Mouse (Mus musculus): ENCODE measurements around the gene Syt13.
A peak's percentile ranks its signal among the peaks of the same experiment; 100 is the strongest.

The Syt13 gene

DNA sequence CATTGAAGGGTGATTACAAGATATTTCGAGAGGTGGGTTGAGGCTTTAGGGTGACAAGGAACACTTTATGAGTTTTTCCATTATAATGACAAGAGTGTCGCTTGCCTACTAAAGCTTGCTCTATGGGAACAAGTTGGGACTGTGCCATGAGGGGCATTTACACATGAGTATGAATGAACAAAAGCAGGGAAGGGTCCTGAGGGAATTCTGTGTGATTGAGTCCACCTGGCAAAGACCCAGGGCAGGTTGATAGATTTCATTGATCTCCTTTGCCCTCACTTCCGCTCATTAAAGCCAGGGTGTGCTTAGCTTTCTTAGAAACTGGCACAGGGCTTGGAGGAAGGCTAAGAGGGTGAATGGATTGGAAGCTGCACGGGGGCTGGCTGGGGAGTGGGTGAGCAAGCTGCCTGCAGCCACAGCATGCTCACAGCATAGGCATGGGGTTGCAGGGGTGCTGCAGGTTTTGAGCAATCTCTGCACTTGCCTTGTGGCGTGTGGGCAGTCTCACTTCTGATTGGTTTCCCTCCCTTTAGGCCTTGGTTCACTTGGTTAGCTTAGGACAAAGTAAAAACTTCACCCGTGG lies 9.9 kb downstream of the Syt13 start:
- no peak for DNase-seq (ENCODE audit: low spot score in 2 of 2)

DNA sequence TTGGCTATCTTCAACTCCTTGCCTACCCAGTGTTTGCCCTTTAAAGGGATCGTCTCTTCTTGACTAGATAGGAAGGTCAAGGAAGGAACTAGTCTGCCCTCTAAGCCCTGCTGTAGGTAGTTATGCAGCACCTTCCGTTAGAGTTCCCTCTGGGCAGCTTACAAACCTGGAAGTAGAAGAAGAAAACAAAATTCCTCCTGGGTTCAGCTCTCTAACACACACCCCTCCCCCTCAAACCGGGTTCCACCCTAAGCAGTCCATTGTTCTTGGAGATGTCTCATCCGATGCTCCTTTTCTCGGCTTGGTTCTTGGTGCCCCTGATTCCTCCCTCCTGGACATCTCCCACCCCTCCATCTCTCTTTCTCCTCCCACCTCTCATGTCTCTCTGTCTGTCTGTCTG lies 14.8 kb downstream of the Syt13 start:
- no peak for DNase-seq (ENCODE audit: low spot score in 2 of 2)

DNA sequence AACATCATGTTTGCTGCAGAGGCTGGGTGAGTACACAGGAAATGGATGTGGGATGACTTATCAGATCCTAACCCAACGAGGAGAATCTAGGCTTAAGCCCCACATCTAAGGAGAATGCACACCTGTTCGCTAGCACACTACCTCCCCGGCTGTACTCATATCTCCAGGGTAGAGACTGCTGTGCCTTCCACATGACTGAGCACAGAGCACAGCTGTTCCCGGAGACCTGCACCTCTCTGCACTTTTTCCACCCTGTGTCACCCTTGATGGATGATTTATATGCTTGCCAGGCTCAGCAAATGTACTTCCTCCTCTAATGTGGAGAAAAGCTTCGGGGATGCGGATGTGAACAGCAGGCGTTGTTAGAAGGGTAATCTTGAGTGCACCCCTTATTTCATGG lies 16.2 kb downstream of the Syt13 start:
- no peak for DNase-seq (ENCODE audit: low spot score in 2 of 2)

DNA sequence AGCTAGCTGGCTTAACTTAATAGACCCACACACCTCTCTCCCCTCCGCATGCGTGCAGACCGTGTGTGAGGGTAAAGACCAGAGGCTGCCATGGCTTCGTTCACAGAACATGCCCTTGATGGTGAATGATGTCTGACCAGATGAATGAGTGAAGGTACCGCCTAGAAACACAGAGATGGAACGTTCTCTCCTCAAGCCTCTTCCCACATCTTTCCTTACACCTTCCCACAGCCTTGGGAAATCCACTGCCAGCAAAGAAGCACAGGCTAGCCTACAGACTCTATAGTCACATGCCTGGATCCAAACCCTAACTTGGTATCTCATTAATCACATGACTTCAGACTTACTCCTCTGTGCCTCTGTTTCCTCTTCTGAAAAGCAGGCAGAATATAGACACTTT lies 18.5 kb downstream of the Syt13 start:
- no peak for DNase-seq (ENCODE audit: low spot score in 2 of 2)

DNA sequence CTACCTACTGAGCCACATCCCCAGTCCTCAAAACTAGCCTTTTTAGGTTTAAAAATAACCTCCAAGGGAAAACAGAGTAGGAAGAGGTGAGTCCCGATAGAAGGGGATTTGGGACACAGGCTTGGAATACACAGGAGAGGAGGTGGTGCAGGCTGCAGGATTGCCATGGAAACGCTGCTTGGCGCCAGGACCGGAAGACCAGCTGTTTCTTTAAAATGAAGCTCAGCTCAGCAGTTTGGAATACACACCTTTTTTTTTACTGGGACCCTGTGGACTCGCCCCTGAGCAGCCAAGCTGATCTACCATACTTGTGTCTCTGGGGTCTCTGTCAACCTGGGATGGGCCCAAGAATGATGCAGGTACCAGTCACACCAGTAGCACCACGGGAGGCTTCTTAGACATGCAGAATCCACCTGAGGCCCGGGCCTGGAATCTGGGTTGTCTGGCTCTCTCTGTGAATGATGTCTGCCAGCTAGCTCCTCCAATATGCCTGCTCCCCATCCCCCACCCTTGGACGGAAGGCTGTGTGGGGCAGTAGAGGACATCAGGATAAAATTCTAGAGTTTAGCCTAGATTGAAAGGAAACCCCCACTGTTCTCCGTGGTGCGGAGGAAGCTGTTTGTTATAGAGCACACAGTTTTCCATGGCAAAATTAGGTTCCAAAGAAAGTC lies 19.5 kb downstream of the Syt13 start:
- no peak for DNase-seq (ENCODE audit: low spot score in 2 of 2)

DNA sequence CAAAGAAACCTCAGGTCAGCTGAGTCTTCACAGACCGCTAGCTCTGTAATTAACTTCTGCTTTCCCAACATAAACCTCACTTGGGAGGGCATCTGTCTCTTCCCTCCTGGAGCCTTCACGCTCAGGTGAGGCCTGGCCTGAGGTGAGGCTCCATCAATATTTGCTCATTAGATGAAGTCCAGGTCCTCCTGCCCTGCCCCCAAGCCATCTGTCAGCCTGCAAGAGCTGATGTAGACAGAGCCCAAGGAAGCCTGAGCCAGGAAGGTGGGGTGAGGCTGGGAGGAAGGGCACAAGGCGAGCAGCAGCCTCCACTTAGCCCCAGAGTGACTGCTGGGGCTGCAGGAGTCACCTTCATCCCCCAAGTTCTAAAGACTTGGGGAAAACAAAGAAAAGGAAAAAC lies 20.6 kb downstream of the Syt13 start:
- DNase-seq (ENCODE audit: low spot score in 2 of 2), result no peak

DNA sequence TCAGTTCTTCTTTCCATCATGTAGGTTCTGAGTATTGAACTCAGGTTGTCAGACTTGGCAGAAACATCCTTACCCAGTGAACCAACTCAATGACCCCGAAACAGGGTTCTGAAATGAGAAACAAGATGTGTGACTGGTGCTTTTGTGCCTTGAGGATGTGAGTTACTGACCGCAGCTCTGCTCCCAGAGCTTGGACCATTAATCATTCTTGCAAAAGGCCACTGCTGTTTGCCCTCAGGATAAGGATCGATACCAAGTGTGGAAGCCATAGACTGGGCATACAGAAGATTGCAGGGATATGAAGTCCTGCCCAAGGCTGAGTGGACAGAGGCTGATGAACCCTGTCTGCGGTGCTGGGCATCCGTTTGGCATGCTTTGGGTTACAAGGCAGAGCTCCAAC lies 23.2 kb downstream of the Syt13 start:
- DNase-seq (ENCODE audit: low spot score in 2 of 2), result no peak

DNA sequence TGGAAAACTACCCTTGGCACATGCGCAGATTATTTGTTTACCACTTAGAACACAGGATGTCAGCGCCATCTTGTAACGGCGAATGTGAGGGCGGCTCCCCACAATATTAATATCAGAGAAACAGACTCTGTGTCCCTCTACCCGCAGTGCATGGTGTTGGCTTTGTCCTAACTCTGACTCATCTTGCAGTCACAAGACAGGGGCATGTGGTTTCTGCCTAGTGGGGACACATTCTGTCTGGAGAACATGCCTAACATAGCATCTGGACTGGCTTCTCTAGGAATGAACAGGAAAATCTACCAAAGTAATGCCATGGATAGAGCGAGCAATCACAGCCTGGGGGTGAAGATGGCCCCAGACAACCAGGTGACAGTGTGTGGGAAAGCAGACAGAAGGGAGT lies 23.9 kb downstream of the Syt13 start:
- DNase-seq (ENCODE audit: low spot score in 2 of 2), result no peak

DNA sequence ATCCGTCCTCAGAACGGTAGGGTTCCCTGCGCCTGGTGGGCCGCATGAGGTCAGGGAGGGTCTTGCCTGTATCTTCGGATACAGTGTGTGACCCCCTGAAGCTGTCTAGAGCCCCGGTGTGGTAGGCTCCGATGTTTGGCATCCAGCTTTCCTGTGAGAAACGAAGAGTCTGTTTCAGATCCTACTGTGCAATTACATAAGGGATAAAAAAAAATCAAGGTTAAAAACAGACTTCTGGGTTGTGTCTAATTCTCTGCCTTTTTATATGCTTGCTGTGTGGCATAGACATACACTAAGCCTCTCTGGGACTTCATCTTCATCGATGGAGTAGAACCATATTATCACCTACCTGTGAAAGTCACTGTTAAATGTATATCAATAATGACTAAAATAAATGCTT lies 26.1 kb downstream of the Syt13 start:
- DNase-seq (ENCODE audit: low spot score in 2 of 2), result no peak

DNA sequence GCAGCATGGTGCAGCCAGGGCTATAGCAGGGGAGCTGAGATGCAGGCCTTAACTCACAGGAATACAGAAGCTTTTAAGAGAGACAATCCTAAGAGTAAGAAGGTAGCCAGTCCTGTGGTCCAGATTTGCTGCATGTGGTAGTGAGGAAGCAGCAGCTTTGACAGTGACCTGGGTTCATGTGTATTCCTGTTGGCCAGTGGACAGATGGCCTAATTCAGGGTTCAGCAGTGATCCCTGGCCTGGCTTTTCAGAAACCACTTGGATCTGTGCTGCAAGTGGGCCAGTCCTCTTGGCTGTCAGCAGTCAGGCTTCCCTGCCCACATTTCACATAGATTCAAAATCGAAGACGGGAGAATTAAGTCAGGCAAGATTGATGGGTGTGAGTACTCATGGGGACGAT lies 26.6 kb downstream of the Syt13 start:
- DNase-seq (ENCODE audit: low spot score in 2 of 2), result no peak

DNA sequence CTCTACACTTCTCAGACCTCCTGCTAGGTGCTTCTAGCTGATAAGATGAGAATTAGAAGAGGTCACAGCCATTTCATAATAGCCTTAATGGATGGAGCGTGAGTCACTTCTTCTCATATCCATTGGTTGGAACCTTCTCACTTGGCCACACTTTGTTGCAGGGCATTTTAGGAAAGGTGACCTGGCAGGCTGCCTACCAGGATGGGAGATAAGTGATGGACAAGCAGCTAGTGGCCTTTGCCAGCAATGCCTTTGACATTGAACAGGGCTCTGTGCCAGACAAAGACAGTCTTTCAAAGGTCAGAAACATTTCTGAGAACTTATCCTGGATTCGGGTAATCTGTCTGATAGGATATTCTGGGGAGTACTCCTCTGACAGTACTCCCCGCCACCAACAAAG lies 28.5 kb downstream of the Syt13 start:
- DNase-seq (ENCODE audit: low spot score in 2 of 2), result no peak

DNA sequence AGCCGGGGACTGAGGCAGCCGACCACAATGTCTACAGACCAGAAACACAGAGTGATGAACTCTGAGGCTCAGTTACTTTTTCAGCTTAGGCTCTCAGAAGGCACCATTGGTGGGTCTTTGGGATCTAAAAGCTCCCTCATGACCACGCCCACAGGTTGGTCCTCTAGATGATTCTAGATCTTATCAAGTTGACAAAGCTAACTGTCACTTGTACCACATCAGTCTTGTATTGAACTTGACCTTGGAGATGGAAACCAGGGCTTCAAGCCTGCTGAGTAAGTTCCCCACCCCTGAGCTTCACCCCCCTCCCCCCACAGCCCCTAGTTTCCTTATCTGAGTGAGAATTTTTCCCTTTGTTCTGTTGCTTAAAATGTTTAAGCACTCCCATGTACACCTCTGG lies 29.5 kb downstream of the Syt13 start:
- no peak for DNase-seq (ENCODE audit: low spot score in 2 of 2)

DNA sequence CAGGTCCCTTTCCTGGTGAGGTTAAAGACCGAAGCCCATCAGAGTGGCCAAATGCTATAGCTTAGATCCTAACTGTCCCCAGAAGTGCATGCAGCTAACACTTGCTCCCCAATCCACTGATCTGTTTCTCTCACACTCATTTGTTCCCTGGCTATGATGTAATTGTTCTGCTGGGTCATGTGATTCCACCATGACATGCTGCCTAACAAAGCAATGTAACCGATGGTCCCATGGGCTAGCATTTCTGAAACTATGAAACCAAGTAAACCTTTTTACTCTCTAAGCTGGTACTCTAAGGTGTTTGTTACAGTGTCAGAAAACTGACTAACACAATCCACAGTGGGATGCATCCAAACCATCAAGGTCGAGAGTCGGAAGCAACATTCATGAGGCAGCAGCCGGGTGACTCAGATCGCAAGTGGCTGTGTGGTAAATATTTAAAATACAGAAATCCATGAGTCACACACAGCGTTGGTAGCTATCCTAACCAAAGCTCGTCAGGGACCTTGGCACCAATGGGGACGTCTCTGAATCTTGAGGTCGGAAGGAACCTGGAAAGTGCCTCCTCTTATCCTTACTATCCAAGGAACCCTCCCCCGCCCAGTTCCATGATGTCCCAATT lies 30.3 kb downstream of the Syt13 start:
- no peak for DNase-seq (ENCODE audit: low spot score in 2 of 2)

DNA sequence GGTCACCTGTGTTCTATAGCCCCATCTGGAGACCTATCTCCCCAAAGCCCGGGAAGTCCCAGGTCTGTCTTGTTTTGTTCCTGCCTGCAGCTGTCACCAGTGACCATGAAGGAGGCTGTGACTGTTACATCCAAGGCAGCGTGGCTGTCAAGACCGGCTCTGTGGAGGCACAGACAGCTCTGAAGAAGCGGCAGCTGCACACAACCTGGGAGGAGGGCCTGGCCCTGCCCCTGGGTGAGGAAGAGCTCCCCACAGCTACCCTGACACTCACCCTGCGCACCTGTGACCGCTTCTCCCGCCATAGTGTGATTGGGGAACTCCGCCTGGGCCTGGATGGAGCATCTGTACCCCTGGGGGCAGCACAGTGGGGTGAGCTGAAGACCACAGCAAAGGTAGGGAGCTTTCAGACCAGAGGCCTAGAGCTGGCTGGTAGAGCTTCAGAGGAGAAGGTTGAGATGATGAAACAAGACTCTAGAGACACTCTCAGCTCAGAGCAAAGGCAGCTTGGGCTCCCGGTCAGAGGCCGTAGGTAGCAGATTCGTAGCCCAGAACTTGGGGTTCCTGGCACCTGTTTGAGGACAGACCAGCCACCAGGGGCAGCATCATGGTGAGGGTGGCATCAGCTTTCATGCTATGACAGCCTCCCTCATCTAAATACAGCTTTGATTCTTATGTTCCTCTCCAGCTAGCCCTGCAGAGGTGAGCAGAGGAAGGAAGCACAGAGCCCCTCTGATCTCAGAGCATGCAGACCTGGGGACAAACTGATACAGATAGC lies 31.1 kb downstream of the Syt13 start:
- DNase-seq (ENCODE audit: low spot score in 2 of 2), result no peak

DNA sequence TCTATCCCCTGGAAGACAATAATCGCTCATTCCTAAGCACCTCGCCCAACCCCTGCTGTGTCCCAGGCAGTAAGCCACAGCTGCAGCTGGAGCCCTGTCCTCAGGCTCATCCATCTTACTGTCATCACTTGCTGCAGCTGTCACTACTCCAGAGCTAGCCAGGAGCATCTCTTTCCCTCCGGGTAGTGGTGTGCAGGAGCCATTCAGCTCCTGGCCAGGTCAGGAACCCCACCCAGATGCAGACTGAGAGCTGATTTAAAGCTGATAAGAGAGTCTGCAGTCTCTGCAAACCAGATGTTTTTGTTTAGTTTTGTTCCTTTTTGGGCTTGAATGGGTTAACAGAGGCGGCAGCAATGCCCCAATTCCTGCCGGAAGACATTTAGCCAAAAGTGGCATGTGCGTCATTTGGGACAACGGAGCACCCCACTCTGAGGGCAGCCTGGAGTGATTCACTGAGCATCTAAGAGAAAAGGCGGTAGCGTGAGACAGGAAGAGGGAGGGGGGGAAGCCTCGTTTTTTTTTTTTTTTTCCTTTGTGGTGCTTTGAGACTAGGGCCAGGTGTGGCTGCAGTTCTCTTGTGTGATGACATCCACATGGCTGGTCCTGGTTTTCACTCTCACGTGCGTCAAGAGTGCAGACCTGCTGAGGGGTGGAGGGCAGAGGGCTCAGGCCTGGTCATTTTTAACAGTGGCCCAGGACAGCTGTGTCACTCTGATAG lies 33.2 kb downstream of the Syt13 start:
- no peak for DNase-seq (ENCODE audit: low spot score in 2 of 2)

DNA sequence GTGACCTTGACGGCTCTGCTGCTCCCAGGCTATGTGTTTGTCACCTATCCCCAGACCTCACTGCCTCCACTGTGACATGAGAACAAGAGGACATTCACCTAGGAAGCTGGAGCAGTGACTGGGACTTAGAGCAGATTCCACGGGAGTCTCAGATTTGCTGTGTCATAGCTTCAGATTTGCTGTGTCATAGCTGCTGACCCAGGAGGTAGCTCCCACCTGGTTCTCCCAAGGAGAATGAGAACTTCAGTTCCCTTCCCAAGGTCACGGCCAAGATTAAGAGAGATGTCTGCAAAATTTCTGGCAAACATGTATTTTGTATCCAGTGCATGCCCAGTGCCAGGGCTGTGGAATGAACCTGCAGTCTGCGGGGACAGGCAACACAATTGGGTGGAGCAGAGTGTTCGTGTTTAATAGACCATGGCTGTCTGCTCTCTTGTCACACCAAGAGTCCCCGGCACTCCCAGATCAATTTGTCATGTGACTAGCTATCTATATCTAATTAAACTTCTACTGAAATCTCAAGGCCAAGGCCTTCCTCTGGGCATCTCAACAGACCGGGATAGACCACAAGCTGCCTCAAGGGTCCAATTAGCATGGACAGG lies 33.9 kb downstream of the Syt13 start:
- DNase-seq (ENCODE audit: low spot score in 2 of 2), result no peak

DNA sequence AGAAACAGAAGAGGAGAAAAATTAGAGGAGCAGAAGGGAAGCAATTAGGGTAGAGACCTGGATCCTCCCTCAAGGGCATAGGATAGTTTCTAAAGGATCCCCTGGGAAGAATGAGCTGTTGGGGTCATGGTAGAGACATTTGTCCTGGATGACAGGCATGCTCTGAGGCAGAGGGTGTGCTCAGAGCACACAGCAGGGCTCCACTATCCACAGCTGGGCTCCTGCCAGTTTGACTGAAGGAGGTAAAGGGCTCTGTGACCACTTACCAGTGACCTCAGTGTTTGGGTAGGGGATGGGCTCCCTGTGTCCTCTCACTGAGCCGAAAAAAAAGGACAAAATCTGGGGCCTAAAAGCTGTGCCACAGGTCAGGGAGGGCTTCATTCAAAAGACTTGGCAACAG lies 34.6 kb downstream of the Syt13 start:
- no peak for DNase-seq (ENCODE audit: low spot score in 2 of 2)

DNA sequence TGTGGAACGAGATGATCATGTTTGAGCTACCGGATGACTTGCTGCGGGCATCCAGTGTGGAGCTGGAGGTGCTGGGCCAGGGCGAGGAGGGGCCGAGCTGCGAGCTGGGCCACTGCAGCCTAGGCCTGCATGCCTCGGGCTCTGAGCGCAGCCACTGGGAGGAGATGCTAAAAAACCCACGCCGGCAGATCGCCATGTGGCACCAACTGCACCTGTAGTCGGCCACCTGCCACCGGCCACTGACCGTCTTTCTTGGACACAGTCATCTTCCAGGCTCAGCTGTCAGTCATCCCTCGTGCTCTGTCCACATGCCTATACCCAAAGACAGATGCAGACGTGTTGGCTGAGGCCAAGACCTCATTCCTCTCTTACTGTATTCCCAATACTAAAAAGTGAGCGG lies 38.6 kb downstream of the Syt13 start:
- DNase-seq (ENCODE audit: low spot score in 2 of 2), result no peak

DNA sequence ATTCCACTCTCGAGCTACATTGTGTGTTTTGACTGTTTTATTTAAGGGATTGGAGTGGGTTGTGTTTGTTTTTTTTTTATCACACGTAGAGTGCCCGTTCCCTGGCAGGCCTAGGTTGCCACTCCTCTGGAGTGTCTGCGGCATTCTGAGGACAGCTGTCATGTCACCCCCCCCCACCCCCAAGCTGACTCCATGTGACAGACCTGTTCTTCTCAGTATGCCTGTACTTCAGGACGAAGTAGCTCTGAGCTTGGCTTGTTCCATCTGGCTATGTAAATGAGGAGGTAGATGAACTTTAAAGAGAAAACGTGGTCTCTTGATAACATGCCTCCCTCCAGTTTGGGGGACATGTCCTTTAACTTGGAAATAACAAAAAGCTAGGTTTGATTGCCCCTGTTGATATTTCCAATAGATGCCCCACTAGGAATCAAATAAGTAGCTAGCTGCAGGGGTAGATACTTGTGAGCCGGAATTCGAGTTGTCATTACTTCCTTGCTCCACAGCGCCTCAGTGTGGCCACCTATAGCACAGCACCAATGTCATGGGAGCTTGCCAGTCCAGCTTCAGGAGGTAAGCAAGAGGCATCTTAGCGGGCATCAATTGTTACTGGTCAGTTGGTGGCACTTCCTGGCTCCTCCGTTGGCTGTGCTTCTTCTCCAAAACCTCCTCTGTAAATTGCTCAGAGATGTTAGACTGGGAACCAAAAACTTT lies 39.7 kb downstream of the Syt13 start:
- DNase-seq (ENCODE audit: low spot score in 2 of 2), result peak in 1 of 2 experiments; percentile 50

DNA sequence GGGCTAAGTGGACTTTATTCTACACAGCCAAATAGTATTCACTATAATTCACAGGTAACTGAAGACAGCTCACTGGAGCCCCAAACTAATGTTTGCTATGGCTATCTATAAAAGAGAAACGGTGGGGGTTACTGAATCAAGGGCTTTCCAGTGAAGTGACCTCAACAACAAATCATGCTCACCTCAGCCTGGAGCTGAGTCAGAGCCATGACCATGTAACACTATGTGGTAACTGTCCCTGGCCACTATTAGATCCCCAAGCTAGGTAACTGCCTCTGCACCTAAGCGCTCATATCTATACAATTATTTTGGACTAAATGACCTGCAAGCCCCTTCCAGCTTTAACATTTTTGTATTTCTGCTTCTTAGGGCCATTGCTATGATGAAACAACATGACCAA lies 42.0 kb downstream of the Syt13 start:
- no peak for DNase-seq (ENCODE audit: low spot score in 2 of 2)

DNA sequence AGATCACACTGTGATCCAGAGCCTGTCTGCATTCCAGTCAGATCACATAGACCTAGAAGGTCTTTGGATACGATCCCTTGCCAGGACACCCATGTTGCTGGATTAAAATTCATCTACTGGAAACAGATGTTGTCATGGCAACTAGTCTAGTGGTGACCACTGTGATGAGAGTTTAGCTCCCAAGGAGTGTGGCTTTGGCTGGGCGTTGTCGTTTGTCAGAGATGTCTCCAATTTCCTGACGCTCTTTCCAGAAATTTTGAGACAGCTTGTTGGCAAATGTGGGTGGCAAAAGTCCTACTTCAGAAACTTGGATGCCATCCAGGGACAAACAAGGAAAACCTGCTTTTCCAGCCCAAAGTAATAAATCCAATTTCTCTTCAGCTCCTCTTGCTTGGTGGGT lies 43.7 kb downstream of the Syt13 start:
- no peak for DNase-seq (ENCODE audit: low spot score in 2 of 2)
